Mouse (Mus musculus) CD8-positive naive resting alpha-beta T cell, adult 2 months (primary cell): ENCODE measurements around the gene Ncoa7.
A peak's percentile ranks its signal among the peaks of the same experiment; 100 is the strongest.

Experiments used
- DNase-seq, 2 experiments: peaks; one replicate each; pipeline ENCODE4 v3.0.0; 2022; ENCODE audit warnings: low read depth in 2 of 2, low spot score in 2 of 2

Ncoa7 gene

GRCm38 (mm10) chr10:30802681-30803586 lies at the start of gene Ncoa7:
Ncoa7 (minus strand) TSS chr10:30803326.
- peak; percentile 60 to 61 for DNase-seq

GRCm38 (mm10) chr10:30845101-30845825 lies 42.1 kb upstream of the Ncoa7 start:
- DNase-seq, result no peak

- peak in 1 of 2 experiments; percentile 0 for DNase-seq
Observed at GRCm38 (mm10) chr10:30844191-30845010, 41.3 kb upstream of the Ncoa7 start.

GRCm38 (mm10) chr10:30843438-30844190 lies 40.5 kb upstream of the Ncoa7 start:
- no peak for DNase-seq

GRCm38 (mm10) chr10:30842643-30843437 lies 39.7 kb upstream of the Ncoa7 start, which contains the start of gene Hey2:
Hey2 (minus strand) TSS chr10:30842801.
- DNase-seq, result peak; percentile 88 to 90

GRCm38 (mm10) chr10:30842228-30842627 lies 39.1 kb upstream of the Ncoa7 start:
- no peak for DNase-seq

- no peak for DNase-seq
Observed at GRCm38 (mm10) chr10:30840824-30841223, 37.7 kb upstream of the Ncoa7 start.

- DNase-seq, result no peak
Observed at GRCm38 (mm10) chr10:30838188-30838587, 35.1 kb upstream of the Ncoa7 start.

- DNase-seq, result no peak
Observed at GRCm38 (mm10) chr10:30825049-30825448, 21.9 kb upstream of the Ncoa7 start.

GRCm38 (mm10) chr10:30810967-30811293 lies 7.8 kb upstream of the Ncoa7 start:
- peak; percentile 83 to 88 for DNase-seq

GRCm38 (mm10) chr10:30810247-30810966 lies 7.3 kb upstream of the Ncoa7 start:
- DNase-seq, result no peak

- DNase-seq, result no peak
Observed at GRCm38 (mm10) chr10:30803587-30804253, 594 bp upstream of the Ncoa7 start.

GRCm38 (mm10) chr10:30802033-30802432 lies 1.1 kb downstream of the Ncoa7 start:
- peak in 1 of 2 experiments; percentile 8 for DNase-seq

- DNase-seq, result no peak
Observed at GRCm38 (mm10) chr10:30799713-30800450, 3.2 kb downstream of the Ncoa7 start.

GRCm38 (mm10) chr10:30796469-30797261 lies 6.5 kb downstream of the Ncoa7 start:
- no peak for DNase-seq

GRCm38 (mm10) chr10:30791016-30791415 lies 12.1 kb downstream of the Ncoa7 start:
- no peak for DNase-seq

GRCm38 (mm10) chr10:30789521-30789920 lies 13.6 kb downstream of the Ncoa7 start:
- DNase-seq, result no peak
